Mouse (Mus musculus): ENCODE measurements around the gene Cds1.

DNA sequence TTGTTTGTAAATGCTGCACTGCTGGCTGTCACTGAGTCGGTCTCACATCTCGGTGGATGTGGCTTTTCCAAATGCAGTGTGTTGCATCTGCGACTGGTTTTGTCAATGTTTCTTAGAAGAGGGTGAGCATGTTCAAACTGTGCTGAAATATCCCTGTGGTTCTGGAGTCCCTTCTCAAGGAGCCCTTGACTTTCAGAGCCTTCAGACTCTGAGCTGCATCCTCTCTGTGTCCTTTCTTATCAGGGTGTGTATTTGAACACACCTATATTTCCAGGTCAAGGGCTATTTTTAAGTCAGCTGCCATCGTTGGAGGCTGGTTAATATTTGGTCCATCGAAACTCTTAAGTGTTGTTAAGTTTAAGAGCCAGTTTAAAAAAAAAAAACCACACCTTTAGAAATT lies 2.2 kb downstream of the Cds1 start:
- TF ChIP-seq CTCF (IDR thresholded peaks at IDR 0.05; ENCODE audit: low read depth) (no peak), EP300 (IDR thresholded peaks at IDR 0.05; ENCODE audit: low read depth) (no peak)

Measured in liver, embryonic 14.5 days (tissue).